Mouse (Mus musculus) cerebellum, adult 11-12 months (tissue): ENCODE data around the gene Cul9.
"Not testable (repeated sequence)": the region's sequence is repeated elsewhere in the genome, so short reads cannot be mapped to it uniquely, and the experiment has no call there.

Experiments used
- DNase-seq: peaks from one replicate; pipeline ENCODE4 v3.0.0; 2022

Cul9 gene

DNA sequence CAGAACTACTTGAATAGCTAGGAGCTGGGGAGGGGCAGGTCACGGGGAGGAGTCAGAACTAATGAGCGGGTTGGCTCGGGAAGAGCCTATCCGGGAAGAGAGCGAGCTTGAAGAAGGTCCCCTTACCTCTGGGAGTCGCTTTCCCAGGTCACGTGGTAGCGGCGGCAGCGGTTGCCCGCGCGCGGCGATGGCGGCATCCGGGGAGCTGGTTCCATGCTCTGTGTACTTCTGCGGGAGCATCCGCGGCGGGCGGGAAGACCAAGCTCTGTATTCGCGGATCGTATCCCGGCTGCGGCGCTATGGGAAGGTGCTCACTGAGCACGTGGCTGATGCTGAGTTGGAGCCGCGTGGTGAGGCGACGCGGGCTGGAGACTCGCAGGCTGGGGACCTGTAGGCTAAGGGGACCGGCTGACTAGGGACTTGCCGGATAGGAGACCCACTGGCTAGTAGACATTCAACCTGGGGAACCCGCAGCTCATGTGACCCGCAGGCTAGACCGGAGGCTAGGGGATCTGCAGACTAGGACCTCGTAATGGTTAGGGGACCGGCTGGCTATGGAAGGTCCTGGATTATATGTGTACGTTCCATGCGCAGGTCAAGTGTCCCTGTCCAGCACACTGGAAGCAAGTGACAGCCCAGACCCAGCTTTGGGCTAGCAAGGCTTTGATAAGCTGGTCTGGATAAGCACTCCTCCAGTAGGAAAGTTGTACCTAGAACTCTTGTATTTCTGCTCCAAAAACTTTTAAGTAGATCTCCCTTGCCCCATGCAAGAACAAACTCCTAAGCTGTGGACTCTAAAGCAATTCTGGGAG, 49.4 kb downstream of the Cul9 start, which contains the start of gene Dnph1:
Gene Dnph1 (plus strand): TSS at position 89 of the 812 bp plus-strand sequence.
- DNase-seq, result peak; percentile 79

DNA sequence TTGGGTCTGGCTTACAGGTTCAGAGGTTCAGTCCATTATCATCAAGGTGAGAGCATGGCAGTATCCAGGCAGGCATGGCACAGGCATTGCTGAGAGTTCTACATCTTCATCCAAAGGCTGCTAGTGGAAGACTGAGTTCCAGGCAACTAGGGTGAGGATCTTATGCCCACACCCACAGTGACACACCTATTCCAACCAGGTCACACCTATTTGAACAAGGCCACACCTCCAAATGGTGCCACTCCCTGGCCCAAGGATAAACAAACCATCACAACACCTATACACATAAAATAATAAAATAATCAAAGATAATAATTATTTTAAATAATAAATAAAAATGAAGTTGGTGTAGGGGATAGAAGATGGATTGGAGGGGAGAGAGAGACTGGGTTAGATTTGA, 50.1 kb downstream of the Cul9 start:
- not testable (repeated sequence) for DNase-seq

DNA sequence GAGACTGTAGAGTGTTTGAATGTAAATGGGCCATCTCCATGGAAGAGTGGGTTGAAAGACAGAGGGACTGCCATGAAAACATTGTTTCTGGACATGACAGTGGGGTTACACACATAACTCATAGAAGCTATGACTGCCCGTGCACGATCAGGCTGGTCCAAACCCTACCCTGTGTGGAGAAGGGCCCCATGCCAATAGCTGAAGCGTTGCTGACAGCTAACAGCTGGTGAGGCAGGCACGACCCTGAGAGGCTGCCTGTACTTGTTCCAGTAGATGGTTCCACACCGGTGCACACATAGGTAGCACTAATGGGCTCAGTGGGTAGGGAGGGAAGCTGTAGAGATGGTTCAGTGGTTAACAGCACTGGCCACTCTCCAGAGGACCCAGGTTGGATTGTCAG, 50.7 kb downstream of the Cul9 start:
- no peak for DNase-seq

DNA sequence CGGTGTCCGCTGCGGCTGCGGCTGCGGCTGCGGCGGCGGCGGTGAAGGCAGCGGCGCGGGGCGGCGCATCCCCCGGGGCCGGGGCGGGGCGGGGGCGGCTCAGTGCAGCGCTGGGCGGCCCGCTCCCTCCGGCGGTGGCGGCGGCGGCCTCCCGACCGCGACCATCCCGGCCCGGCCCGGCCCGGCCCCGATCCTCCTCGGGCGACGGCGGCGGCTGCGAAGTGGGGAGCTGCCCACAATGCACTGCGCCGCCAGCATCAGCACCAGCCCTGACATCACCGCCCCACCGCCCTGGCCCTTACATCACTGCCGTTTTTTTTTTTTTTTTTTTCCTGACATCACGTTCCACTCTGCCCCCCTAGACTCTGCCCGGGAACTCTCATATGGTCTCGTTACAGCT, 58.8 kb downstream of the Cul9 start, which contains the start of gene Ttbk1:
Gene Ttbk1 (minus strand): TSS at position 245 of the 400 bp plus-strand sequence.
- peak; percentile 77 for DNase-seq

DNA sequence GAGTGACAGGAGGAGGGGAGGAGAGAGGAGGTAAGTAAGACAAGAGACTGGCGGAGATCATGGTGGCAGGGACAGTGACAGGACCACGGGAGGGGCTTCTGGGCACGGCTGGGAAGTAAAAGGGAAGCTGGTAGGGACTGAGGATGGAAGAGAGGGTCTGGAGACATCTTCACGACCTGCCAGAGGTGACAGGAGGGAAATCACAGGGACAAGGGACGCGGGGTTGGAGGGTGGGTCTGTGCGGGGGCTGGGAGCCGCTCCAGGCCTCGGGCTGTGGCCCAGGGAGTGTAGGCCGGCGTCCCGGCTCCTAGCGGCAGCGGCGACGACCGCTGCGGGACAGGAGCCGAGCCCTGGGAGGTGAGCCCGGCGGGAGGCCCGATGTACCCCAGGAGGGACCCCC, 59.2 kb downstream of the Cul9 start:
- DNase-seq, result no peak

DNA sequence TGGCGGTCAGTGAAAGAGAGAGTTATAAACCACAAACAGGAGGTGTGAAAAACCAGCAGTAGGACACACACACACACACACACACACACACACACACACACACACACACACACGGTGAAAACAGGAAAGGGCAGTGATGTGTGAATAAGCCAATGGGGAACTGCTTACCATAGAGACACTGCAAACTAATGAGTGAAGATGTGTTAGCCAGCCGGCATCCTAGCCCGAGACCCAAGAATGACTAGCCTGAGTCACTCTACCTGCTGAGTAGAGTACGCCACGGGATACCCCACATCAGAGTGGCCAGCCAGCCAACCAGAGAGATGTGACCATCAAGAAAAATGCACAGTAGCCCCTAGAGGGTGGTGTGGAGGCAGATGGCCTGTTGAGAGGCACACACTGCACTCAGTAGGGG, 61.7 kb downstream of the Cul9 start:
- peak; percentile 67 for DNase-seq

DNA sequence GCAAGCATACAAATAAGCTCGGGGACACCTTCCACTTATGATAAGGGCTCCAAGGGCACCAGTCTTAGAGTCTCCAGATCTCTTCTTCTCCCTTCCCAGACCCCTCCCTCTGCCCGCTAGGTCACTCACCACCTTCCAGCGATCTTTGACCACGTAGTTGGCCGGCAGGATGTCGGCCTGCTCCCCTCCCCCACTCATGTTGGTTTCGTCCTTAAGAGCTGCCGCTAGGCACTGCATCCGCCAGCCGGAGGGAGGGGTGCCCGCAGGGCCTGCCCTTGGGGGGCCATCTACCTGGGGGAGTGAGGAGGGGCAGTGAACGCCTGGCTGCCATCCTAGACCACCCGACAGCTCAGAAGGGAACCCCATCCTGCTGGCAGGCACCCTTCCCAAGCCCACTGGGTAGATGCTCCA, 62.2 kb downstream of the Cul9 start:
- DNase-seq, result peak; percentile 78

DNA sequence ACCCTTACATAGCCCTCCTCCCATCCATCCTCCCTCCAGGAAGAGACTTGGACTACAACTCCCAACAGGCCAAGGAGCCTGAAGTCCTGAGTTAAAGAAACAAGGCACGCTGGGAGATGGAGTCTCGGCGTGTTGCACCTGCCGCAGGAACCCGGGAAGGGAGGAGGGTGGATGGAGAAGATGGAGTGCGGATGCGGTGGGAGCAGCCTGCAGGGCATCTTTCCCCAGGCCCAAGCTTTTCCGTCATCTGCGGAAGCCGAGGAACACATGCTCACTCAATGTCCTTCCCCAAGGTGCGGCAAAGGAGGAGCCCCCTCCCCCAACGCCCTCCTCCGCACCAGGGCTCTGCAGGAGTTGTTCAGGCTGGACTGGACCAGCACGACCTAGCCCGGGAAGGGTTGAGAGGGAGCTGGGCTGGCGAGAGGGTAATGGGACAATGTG, 62.6 kb downstream of the Cul9 start:
- peak; percentile 78 for DNase-seq

DNA sequence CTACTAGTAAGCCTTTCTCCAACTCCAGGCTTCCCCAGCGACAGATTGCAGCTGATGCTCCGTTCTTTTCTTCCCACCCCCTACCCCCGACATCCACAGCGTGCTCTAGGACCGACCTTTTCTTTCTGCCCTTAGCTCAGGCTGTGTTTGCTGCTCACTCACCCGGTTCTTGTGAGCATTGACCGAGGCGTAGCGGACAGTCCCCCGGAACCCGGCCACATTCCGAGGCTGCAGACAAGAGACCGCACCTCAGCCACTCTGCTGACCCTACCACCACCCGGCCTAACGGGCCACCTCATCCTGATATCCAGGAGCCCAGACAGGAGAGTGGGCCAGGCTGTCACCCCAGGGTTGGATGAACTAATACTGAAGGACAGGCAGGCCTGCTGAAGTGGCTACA, 68.9 kb downstream of the Cul9 start:
- no peak for DNase-seq

DNA sequence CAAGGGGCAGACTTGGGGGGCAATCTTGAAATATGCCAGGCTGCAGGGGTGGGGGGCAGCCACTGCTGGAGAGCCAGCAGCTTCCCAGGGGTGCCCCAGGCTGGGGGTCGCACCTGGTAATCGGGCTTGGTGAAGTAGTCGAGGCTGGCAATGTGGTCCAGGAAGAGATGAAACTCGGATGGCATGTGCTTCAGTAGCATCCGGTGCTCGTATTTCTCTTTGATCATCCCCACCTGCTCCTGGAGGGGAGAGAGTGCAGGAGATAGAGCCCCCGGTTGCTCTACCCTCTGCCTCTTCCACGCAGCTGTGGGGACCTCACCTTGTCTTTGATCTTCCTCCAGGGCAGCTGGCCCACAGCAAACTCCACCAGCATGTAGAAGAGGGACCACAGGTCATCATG, 69.6 kb downstream of the Cul9 start:
- DNase-seq, result no peak

DNA sequence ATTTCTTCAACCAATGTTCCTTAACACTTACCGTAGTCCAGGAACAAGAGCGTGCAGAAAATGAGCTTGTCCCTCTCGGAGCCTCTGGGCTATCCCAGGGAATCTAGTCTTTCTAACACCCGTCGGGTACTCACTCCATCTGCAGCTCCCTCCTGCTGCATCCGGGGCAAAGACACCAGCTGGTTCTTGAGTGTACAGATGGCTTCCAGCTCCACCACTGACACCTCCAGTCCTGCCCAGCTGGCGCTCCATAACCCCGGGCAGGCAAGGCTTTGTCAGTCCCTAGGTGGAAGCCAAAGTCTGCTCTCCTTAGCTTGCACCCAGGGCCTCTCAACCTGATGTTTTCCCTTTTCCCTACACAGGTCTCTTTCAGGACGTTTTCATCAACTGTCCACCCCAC, 78.4 kb downstream of the Cul9 start:
- peak; percentile 76 for DNase-seq

DNA sequence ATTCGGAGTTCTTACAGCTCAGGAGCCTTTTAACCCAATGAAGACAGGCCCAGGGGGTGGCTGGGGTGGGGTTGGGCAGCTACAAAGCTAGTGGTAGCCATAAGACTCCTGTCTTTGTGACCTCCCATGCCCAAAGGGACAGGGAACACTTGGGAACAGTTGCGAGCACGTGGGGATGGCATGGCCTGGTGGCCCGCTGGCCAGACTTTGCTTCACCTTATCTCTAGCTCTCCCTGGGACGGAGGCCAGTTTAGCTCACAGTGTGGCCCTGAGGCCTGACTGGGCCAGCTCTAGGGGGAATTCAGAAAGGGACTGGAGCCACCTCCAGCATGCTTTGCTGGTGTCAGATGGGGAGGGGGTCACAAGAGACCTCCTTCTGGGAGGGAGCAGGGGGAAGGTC, 84.0 kb downstream of the Cul9 start:
- peak; percentile 21 for DNase-seq

DNA sequence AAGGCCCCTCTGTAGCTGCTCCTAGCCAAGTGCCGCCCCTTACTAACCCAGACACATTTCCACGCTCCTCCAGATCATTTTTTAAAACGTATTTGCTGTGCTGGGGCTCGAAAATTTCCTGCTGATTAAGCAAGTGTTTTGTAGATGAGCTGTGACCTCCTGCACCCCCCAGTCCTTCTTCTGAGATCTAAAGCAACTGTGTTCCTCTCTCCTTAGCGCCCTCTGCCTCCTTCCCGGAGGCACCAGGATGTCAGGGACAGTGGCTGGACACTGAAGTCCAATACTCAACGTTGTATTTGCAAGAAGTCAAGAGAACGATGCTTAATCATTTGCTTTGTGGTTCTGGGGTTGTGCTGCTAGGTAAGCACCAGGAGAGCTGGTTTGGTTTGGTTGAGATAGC, 84.8 kb downstream of the Cul9 start:
- DNase-seq, result no peak

DNA sequence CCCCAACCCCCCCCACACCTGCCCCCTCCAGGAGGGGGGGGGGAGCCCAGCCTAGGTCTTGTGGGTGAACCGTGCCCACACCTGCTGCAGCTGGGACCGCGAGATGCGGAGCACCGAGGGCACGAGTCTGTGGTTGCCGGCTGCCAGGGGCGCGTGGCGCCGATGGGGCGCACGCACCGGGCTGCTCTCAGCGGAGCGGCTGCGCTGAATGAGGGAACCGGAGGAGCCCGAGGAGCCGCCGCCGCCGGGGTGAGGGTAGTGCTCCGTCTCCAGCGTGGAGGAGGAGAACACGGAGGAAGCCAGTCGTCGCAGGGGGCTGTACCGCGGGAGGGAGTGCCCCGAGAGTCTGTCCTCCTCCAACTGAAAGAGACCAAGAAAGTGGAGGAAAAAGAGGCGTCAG, 85.5 kb downstream of the Cul9 start:
- DNase-seq, result no peak

DNA sequence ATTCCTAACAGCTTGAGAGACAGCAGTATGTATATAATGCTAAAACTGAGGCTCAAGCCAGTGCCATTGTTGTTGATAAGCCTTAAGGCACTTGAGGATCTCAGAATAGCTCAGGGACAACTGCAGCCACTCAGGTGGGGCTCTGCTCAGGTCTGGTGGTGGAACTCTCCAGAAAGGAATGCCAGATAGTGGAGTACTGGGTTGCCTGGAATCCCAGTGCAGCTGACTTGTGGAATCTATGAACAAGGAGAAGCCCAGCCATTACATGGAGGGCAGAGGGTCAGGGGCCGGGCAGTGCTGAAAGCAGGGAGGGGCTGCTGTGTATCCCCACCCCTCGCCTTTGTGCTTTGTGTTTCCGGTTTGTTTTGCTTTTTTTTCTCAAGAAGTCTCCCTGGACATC, 87.7 kb downstream of the Cul9 start:
- no peak for DNase-seq

DNA sequence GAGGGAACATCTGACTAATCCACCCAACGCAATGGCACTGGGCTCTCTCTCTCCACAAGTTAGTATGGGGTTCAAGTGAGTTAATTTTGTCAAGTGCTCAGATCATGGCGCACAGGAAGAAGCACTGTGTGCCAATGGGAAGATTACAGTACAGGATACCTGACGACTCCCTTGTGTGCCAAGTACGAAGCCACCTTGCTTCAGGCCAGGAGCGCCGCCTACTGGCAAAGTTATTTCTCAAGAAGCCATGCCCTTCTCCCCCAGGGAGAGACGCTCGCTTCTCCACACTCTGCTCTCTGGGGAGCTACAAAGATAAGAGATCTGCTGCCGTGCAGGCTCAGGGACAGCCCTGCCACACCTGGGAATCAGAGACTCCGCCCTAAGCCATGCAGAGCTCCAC, 88.4 kb downstream of the Cul9 start:
- peak; percentile 45 for DNase-seq

DNA sequence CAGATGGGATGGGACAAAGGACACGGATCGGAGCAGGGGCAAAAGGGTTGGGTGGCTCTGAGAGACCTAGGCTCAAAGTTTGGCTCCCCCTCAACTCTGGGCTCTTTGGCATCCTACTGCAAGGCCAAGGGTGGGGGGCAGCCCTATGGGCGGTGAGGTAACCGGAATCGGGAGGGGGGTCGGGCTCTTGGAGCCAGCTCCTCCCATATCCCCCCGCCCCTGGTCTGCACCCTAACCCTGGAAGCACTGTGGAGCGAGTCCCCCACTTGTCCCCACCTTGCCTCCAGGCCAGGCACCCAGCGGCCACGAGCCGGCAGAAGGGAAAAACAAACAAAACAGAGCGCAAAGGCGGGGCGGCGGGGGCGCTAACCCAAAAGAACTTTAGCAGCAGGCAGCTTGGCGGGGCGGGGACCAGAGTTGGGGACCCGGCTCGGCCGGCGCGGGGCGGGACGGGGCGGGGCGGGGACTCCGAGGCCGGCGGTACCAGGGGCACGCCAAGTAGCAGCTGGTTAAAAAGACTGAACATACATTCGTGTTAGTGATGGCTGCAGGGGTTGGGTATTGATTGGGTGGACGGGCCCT, 91.0 kb downstream of the Cul9 start:
- DNase-seq, result no peak

DNA sequence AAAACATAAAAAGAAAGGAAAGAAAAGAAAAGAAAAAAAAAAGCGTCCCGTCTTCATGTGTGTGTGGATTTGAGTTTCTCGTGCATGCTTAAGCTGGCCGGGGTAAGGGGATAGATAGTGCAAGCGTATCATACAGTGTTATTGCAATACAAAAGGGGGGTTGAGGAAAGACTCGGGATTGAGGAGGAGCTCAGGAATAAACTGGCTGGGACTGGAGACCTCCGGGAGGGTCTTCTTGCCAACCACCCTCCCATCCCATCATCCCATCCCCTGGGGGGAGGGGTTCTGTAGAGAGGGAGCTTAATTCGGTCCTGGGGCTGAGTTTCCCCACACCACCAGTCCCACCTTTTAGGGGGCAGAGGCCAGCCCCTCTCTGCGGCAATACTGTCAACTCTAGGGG, 91.6 kb downstream of the Cul9 start:
- no peak for DNase-seq

DNA sequence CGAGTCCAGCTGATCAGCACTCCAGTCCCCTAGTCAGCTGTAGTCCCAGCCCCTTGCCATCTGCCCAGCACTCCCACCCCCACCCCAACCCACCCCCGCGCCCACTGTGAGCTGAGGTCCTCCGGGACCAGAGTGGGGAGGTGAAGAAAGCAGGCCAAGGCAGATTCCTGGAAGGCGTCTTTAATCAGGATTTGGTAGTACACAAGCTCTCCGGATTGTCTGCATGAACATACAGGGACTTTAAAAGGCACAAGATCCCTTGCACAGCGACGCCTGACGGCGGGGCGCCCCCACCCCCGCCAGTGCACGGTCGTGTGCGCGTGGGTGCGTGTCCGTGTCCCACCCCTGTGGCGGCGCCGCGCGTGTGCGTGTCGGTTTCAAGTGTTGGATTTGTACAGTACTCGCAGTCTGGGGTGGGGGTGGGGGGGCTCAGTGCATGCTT, 92.2 kb downstream of the Cul9 start:
- no peak for DNase-seq

DNA sequence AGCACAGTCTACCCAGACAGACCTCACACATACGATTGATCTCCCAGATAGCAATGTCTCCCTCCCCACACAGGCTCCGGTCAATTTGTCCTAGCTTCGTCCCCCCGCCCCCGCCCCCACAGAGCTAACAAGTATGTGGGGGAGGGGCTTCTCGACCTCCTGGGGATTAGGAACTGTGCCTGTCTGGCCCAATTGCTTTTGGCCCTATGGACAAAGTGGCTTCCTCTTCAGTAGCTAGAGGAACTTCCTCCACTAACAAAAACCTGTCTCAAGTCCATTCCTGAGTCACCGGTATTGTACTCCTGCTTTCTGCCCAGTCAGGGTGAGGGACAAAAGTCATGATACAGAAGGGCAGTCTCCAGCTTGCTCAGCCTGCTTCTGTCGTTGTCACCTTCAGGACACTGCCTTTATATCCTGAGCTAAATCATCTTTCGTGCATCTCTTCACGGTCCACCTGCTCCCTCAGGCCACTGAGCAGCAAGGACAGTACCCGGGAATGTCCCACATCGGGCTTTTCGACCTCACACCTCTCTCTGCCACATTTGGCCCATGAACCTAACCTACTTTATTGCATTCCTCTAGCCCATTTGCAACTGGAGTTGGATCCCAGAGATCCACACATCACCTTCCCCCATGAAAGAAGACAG, 92.8 kb downstream of the Cul9 start:
- no peak for DNase-seq

DNA sequence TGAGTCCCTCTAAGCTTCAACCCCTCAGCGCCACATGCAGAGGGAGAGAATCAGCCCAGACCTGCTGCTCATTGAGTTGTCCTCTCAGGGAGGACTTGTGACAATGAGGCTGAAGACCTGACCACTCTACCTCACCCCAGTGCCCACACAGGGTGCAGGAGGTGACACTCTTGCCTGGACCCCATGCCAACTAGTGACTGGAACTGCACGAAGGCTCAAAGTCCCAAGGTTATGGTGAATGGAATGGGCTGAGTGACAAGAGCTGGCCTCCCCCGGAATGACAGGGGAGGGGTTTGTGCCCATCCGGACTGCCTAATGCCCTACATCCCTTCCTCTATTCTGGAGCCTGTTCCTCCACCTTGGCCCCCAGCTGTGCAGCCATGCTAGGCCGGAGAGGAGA, 93.5 kb downstream of the Cul9 start:
- DNase-seq, result no peak
